Mouse (Mus musculus): ENCODE measurements at regions not wholly inside any gene's neighbourhood (a gene's known extent, or its start where the extent isn't known, plus 50 kb on each side); places are given as distances from the start of the nearest gene placed in this dataset.

DNA sequence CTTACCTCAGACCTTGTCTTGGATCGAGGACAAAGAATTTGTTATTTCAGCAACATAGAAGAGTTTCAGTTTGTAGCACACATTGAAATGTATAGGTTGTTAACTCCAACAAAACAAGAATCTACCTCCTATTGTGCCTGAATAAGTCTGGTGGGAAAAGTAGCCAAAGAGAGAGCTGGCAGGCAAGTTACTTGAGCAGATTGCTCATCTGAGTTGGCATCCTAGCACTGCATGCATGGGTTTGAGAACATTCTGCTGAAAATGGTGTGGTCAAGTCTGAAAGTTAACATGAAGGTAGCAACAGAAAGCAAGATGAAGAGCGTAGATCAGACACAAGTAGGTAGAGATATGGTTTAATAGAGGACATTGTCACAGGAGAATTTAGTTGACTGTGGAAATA, 587.5 kb downstream of the Bcl11a start:
- WGBS = 89% methylated on average over 2 of the region's 2 CpGs
- H3K9me3 ChIP-seq = no peaks in the 10 kb centered on the region
- H3K36me3 ChIP-seq (replicated peaks) = no peaks in the 10 kb centered on the region
- H3K27ac ChIP-seq = no peak overlapping the region
- no peaks in the 10 kb centered on the region for H3K4me1 ChIP-seq
- no peaks in the 10 kb centered on the region for H3K27me3 ChIP-seq (ENCODE audit: poor library complexity, severe bottlenecking)
- no peak overlapping the region for H3K4me3 ChIP-seq
- no peak for DNase-seq (ENCODE audit: extremely low spot score, low spot score)

DNA sequence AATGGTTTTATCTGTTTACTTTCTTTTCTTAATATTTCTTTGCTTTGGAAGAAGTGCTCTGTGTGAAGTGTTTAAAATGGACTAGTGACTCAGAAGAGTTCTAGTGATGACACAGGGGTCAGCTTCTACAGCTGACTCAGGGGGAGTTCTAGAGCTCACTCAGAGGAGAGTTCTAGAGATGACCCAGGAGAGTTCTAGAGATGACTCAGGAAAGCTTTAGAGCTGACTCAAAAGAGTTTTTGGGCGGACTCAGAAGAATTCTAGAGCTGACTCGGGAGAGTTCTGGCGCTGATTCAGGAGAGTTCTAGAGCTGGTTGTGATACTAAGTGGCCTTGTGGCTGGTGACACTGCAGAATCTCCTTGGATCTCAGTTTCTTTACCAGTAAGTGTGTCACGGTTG, 593.8 kb downstream of the Bcl11a start:
- Histone ChIP-seq H3K27me3 (ENCODE audit: poor library complexity, severe bottlenecking) (no peaks in the 10 kb centered on the region), H3K4me3 (no peak overlapping the region), H3K9me3 (no peaks in the 10 kb centered on the region), H3K4me1 (peaks cover 3% of the 10 kb centered on the region; the same call in 1 of the 2 replicates), H3K27ac (no peak overlapping the region), H3K36me3 (replicated peaks) (no peaks in the 10 kb centered on the region)
- WGBS = 91% methylated on average over 4 of the region's 4 CpGs
- DNase-seq (ENCODE audit: extremely low spot score, low spot score) = no peak

DNA sequence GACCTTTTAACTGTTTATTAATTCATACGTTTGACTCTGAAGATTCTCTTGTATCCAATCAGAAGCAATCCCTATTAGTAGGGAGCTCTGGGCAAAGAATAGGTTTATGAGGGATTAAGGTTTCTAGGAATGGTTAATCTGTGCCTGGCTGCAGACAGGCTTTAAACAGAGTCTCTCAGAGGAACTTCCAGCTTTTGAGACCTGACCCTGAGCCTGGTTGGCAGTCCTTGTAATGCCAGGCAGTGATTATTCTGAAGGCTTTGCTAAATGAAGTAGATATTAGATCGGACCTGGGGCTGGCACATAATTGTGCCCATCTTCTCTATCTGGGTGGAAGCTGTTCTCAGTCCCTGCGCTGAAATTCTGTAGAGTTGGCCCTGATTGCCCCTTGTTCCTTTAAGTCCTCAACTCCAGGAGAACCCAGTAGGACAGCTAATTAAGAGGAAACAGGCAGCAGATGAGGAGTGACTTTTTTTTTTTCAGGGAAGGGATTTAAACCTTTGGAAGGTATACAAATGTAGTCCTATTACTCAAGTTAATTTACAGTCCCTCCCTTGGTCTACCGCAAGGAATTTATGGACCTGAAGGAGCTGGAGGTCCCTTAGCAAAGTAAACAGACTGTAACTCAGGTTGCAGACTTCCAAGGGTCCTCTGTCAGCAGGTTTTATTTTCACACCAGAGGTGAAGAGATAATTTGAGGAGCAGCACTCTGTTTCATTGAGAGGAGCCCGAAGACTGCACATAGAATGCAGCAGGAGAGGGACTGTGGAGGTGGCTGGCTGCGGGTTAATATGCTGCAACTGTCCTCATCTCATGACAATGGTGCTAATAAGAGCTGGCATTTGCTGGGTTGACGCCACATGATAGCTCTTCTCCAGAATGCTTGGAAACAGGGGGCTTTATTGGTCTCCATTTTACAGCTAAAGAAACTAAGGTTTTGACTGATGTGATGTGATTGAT, 595.7 kb downstream of the Bcl11a start:
- Histone ChIP-seq H3K4me3 (no peak overlapping the region), H3K36me3 (replicated peaks) (no peaks in the 10 kb centered on the region), H3K27ac (no peak overlapping the region), H3K4me1 (peaks cover 3% of the 10 kb centered on the region; the same call in 1 of the 2 replicates), H3K9me3 (no peaks in the 10 kb centered on the region), H3K27me3 (ENCODE audit: poor library complexity, severe bottlenecking) (no peaks in the 10 kb centered on the region)
- 77% methylated on average over 7 of the region's 7 CpGs for WGBS
- DNase-seq (ENCODE audit: extremely low spot score, low spot score) = no peak

DNA sequence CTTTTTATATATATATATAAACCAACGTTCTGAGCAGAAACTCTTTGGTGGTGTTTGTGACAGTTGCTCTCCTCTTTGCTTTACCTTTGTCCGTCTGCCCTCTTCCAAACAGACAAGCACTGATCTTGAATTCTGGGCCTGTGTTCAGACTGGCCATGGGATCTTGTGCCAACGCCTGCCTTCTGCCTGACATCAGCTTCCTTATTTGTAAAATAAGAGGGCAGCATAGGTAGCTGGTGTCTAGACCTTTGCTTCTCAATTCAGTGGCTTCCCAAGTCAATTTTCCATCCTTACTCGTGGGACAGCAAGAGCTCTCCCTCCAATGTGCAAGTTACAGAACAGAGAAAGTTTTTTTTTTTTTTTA, 596.3 kb downstream of the Bcl11a start:
- Histone ChIP-seq H3K27ac (no peak overlapping the region), H3K4me1 (peaks cover 3% of the 10 kb centered on the region; the same call in 1 of the 2 replicates), H3K36me3 (replicated peaks) (no peaks in the 10 kb centered on the region), H3K9me3 (no peaks in the 10 kb centered on the region), H3K27me3 (ENCODE audit: poor library complexity, severe bottlenecking) (no peaks in the 10 kb centered on the region), H3K4me3 (no peak overlapping the region)
- 90% methylated on average over 4 of the region's 4 CpGs for WGBS
- no peak for DNase-seq (ENCODE audit: extremely low spot score, low spot score)

DNA sequence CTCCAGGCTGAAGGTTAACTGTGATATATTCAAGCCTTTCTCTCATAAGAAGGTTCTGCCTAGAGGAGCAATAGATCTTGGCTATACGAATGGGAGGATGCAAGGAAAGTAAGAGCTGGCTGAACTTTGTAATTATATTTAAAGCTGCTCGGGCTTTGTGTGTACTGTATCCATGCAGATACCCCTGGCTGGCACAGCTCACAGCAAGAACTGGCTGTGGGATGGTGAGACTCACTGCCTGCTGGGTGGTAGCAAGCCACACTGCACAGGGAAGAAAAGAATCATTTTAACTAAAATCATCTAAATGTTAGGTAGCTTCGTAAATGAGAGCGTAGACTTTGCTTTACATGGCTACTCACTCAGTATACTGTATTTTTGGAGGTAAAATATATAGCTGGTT, 599.2 kb downstream of the Bcl11a start:
- no peak for DNase-seq (ENCODE audit: extremely low spot score, low spot score)
- H3K27ac ChIP-seq = no peak overlapping the region
- H3K36me3 ChIP-seq (replicated peaks) = no peaks in the 10 kb centered on the region
- 89% methylated on average over 4 of the region's 4 CpGs for WGBS
- H3K4me3 ChIP-seq = no peak overlapping the region
- no peaks in the 10 kb centered on the region for H3K9me3 ChIP-seq
- H3K4me1 ChIP-seq = peaks cover 3% of the 10 kb centered on the region; the same call in 1 of the 2 replicates
- no peaks in the 10 kb centered on the region for H3K27me3 ChIP-seq (ENCODE audit: poor library complexity, severe bottlenecking)

DNA sequence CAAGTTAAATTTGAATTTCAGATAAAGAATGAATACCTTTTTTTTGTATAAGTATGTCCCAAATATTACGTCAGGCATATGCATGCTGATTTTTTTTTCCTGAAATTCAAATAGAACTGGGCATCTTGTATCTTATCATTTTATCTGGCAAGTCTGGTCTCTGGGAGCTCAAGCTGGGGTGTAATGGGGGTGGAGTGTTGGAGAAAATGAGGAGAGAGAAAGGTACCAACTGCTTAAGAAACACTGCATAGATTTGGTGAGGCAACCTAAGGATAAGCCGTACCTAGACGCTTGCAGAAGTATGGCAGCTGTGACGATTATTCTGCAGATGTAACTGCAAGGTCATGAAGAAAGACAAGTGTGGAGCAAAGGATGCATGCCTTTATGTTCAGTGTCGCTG, 601.7 kb downstream of the Bcl11a start:
- WGBS = 93% methylated on average over 5 of the region's 5 CpGs
- H3K9me3 ChIP-seq = no peaks in the 10 kb centered on the region
- DNase-seq (ENCODE audit: extremely low spot score, low spot score) = no peak

DNA sequence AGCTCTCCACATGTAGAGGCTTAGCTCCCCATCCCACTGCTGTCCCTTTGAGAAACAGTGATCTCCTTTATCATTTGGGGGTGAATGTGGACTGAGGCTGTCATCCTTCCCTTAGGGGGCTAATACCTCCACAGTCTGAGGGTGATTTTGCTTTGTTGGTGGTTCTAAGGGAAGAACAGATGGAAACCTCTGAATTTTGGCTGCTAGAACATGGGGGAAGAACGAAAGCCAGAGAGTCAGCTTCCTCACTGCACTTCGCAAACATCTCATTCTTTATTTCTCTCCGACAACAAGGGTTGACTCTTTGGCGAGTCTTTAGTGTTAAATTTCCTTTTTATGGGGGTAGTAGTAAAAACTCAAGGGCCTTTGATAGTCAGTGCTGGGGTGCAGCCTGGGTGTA, 604.6 kb downstream of the Bcl11a start:
- DNase-seq (ENCODE audit: extremely low spot score, low spot score) = no peak
- 94% methylated on average over 4 of the region's 4 CpGs for WGBS
- no peak overlapping the region for H3K27ac ChIP-seq

More for the DNA sequence above, 601.7 kb downstream of the Bcl11a start:
- no peaks in the 10 kb centered on the region for H3K36me3 ChIP-seq (replicated peaks)
- H3K27me3 ChIP-seq (ENCODE audit: poor library complexity, severe bottlenecking) = no peaks in the 10 kb centered on the region
- no peak overlapping the region for H3K4me3 ChIP-seq
- H3K27ac ChIP-seq = no peak overlapping the region
- H3K4me1 ChIP-seq = peaks cover 2% of the 10 kb centered on the region; the same call in 1 of the 2 replicates

DNA sequence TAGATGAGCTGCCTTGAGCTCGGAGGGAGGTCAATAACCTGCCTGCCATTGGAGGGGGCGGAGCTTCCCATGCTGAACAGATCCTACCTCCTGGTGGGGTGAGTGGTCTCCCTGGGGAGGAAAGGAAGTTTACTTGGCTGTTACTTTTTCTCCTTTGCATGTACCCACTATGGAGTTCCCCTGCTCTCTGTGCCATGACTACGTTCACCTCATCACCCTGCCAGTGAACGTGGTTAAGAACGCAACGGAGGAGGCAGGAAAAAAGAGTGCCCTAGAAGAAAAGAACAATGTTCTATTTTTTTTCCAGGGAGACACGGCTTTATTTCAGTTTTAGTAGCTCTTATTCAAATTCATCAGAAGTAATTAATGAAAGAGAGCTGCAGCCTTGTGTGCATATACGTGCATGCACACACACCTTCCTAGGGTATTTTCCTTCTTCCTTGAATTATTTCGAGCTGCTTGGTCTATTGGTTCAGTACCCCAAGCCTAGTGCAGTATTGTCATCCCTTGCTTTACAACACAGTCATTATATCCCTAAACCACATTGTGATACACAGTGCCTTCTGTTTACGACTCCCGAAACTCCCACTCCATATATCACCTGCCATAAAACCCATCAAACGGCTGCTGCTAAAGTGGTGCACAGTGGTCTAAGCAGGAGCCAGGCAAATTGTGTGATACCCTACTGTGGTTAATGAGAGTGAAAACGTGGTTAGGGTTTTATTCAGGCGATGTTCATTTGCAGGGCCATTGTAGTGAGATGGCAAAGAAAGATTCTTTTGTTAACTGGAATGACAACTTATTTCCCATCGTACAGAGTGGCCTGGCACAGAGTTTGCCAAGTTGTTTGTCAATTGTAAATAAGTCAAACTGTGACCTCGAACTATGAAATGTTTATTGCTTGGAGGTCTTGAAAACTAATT, 608.0 kb downstream of the Bcl11a start:
- Histone ChIP-seq H3K4me1 (peaks cover 5% of the 10 kb centered on the region), H3K36me3 (replicated peaks) (no peaks in the 10 kb centered on the region), H3K27me3 (ENCODE audit: poor library complexity, severe bottlenecking) (no peaks in the 10 kb centered on the region), H3K9me3 (no peaks in the 10 kb centered on the region), H3K4me3 (no peak overlapping the region), H3K27ac (no peak overlapping the region)
- DNase-seq (ENCODE audit: extremely low spot score, low spot score) = no peak
- WGBS = 74% methylated on average over 16 of the region's 16 CpGs

More for the DNA sequence above, 604.6 kb downstream of the Bcl11a start:
- H3K4me3 ChIP-seq = no peak overlapping the region
- no peaks in the 10 kb centered on the region for H3K9me3 ChIP-seq
- no peaks in the 10 kb centered on the region for H3K36me3 ChIP-seq (replicated peaks)
- no peaks in the 10 kb centered on the region for H3K27me3 ChIP-seq (ENCODE audit: poor library complexity, severe bottlenecking)
- peaks cover 5% of the 10 kb centered on the region for H3K4me1 ChIP-seq

DNA sequence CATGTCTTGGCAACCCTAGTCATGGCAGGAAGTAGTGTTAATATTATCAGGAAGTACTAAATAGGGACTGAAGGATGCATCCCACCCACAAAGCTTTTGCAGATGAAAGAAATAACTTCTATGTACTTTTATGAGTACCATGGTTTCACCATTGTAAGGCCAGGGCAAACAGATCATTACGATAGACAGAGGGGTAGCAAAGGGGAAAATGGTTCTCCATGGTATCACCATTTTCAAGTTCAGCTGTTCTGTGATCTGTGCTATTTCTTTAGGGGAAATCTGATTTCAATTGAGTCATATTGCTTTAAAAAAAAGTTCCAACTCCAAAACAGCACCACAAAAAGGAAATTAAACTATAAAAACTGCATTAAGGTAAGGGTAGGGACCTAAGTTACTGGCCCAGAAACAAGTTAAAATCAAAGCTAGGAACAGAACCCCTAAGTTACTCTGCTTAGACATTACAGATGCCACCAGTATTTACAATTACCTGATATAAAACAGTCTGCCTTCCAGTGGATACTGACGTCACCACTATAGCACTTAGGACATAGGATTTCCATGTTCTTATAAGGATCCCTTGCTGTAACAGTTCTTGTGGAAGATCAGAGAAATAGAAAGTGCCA, 610.4 kb downstream of the Bcl11a start:
- no peak overlapping the region for H3K27ac ChIP-seq
- DNase-seq (ENCODE audit: extremely low spot score, low spot score) = no peak
- H3K27me3 ChIP-seq (ENCODE audit: poor library complexity, severe bottlenecking) = no peaks in the 10 kb centered on the region
- no peaks in the 10 kb centered on the region for H3K9me3 ChIP-seq
- H3K36me3 ChIP-seq (replicated peaks) = no peaks in the 10 kb centered on the region
- WGBS = 91% methylated on average over 2 of the region's 2 CpGs
- H3K4me3 ChIP-seq = no peak overlapping the region
- peaks cover 5% of the 10 kb centered on the region for H3K4me1 ChIP-seq

DNA sequence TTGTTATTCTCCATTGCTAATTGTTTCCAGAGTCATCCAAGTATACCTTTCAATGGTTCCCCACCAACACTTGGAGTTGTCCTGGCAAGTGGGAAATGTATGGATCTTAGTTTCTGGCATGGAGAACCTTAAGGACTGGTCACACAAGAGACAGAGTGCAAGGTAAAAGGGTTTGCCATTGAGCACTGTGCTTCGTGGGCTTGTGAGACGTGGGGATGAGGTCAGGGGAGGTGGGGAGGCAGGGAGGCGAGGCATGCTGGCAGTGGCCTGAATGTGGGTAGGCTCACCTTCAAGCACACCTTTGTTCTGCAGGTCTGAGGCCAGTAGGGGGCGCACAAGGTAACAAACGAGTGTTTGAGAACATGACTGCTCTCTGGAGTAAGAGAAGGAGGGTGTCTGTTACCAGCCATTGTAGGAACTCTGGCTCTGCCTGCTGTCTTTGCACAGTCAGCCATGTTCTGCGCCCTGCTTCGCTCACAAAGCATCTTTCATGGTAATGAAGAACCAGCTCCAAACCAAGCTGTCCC, 612.0 kb downstream of the Bcl11a start:
- peaks cover 11% of the 10 kb centered on the region for H3K4me1 ChIP-seq
- no peaks in the 10 kb centered on the region for H3K9me3 ChIP-seq
- H3K27ac ChIP-seq = no peak overlapping the region
- no peaks in the 10 kb centered on the region for H3K36me3 ChIP-seq (replicated peaks)
- DNase-seq (ENCODE audit: extremely low spot score, low spot score) = peak; percentile 60
- no peaks in the 10 kb centered on the region for H3K27me3 ChIP-seq (ENCODE audit: poor library complexity, severe bottlenecking)
- H3K4me3 ChIP-seq = no peak overlapping the region
- WGBS = 37% methylated on average over 7 of the region's 7 CpGs

DNA sequence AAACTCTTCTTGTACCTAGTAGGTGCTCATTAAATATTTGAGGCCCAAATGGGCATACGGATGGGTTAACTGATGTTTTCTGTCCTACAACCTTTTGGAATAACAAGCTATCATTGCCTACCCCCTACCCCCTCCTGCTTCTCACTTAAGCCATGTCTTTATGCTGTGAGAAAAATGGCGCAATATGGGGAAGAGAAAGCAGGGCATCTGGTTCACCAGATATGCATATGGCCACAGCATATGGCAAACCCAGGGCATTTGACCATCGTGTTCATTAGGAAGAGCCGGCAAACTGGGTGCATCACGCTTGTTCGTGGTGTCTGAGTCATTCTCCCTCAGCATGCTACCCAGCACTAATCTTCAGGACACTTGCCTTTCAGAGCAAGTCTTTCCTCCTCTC, 616.1 kb downstream of the Bcl11a start:
- peaks cover 33% of the 10 kb centered on the region for H3K4me1 ChIP-seq
- 88% methylated on average over 6 of the region's 6 CpGs for WGBS
- no peaks in the 10 kb centered on the region for H3K27me3 ChIP-seq (ENCODE audit: poor library complexity, severe bottlenecking)

DNA sequence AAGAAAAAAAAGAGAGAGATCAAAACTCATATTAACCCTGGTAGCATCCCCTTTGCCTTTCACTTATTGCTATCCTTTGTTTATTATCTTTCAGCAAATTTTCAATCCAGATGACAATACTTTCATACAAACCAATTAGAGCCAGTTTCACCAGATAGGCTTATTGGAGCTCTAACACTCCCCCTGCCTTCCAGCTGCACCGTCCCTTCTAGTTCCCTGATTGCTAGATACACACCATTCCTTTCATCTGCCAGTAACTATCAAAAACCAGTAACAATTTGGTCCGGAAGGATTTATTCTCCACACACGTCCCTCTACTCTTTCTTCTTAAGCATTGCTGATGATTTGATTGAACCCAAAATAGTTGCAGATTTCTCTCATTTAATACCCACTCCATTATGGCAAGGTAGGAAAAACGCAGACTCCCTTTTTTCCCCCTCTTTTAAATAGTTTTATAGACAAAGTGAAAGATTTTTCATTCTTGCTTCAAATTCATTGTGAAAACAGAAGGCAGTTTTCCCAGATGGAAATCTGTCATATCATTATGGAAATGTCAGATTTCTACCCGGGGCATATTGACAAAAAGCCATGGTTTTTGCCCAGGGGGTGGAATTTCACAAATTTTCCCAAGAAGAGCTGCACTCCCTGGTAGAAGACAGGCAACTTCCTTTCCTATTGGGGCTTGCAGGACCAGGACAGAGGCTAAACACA, 617.3 kb downstream of the Bcl11a start:
- Histone ChIP-seq H3K27ac (no peak overlapping the region), H3K27me3 (ENCODE audit: poor library complexity, severe bottlenecking) (no peaks in the 10 kb centered on the region), H3K36me3 (replicated peaks) (no peaks in the 10 kb centered on the region), H3K4me3 (no peak overlapping the region), H3K4me1 (peaks cover 33% of the 10 kb centered on the region), H3K9me3 (no peaks in the 10 kb centered on the region)
- DNase-seq (ENCODE audit: extremely low spot score, low spot score) = no peak
- WGBS = 63% methylated on average over 5 of the region's 5 CpGs

More for the DNA sequence above, 616.1 kb downstream of the Bcl11a start:
- no peak for DNase-seq (ENCODE audit: extremely low spot score, low spot score)
- H3K9me3 ChIP-seq = no peaks in the 10 kb centered on the region
- no peak overlapping the region for H3K4me3 ChIP-seq
- no peaks in the 10 kb centered on the region for H3K36me3 ChIP-seq (replicated peaks)
- no peak overlapping the region for H3K27ac ChIP-seq
